Mouse (Mus musculus) retina, postnatal 1 day (tissue): ENCODE measurements around the gene Cd209b.
A peak's percentile ranks its signal among the peaks of the same experiment; 100 is the strongest.

Source experiments
- DNase-seq: peaks from one replicate; pipeline ENCODE4 v3.0.0-alpha.2; 2012

The Cd209b gene

GRCm38 (mm10) chr8:3926744-3927143 lies at the start of gene Cd209b:
TSS of gene Cd209b (minus strand) at chr8:3926844.
- no peak for DNase-seq

- DNase-seq: peak; percentile 16
Measured at GRCm38 (mm10) chr8:3956037-3956436, 29.4 kb upstream of the Cd209b start.

GRCm38 (mm10) chr8:3954646-3955045 lies 28.0 kb upstream of the Cd209b start, which contains the start of gene Cd209c:
TSS of gene Cd209c (minus strand) at chr8:3954746.
- DNase-seq: no peak

GRCm38 (mm10) chr8:3940023-3940422 lies 13.4 kb upstream of the Cd209b start:
- no peak for DNase-seq

- DNase-seq: no peak
Measured at GRCm38 (mm10) chr8:3878455-3878854, 48.2 kb downstream of the Cd209b start, which contains the start of gene Cd209d. TSS of gene Cd209d (minus strand) at chr8:3878555.

GRCm38 (mm10) chr8:3876121-3876520 lies 50.5 kb downstream of the Cd209b start:
- no peak for DNase-seq
